Mouse (Mus musculus) midbrain, embryonic 14.5 days (tissue): Measurements from ENCODE around the gene Cbfa2t3. TPM values are rescaled to one million over a fixed set of nuclear protein-coding genes. Genes with fewer than 3 reads are reported as not detected.

Source experiments
- ATAC-seq: fragments of 200-750 bp; cut with Nextera tagmentation; 2 replicates; pipeline ENCODE4 v1.8.0; 2017; ENCODE audit warnings: moderate number of reproducible peaks, moderate library complexity; ENCODE audit not compliant: low FRiP score, low TSS enrichment
- DNase-seq: peaks from one replicate; pipeline ENCODE4 v3.0.0-alpha.2; 2015
- H3K27ac ChIP-seq: fragments of 300-500 bp; sonication (generic); replicated peaks from 2 replicates; pipeline ENCODE4 v1.5.1; 2014; ENCODE audit warnings: mild to moderate bottlenecking, low read depth, low read length, moderate library complexity
- H3K27me3 ChIP-seq: fragments of 300-500 bp; sonication (generic); 2 replicates; pipeline ENCODE4 v1.6.1; 2014; ENCODE audit warnings: low read length, control low read depth, mixed read lengths; ENCODE audit not compliant: control insufficient read depth, insufficient read depth
- H3K36me3 ChIP-seq: fragments of 300-500 bp; sonication (generic); 2 replicates; pipeline ENCODE4 v1.6.1; 2014; ENCODE audit warnings: low read length, control low read depth; ENCODE audit not compliant: control insufficient read depth, insufficient read depth
- H3K4me1 ChIP-seq: fragments of 300-500 bp; sonication (generic); 2 replicates; pipeline ENCODE4 v1.6.1; 2014; ENCODE audit warnings: mild to moderate bottlenecking, antibody characterized with exemption, low read length, control low read depth; ENCODE audit not compliant: control insufficient read depth, insufficient read depth
- H3K4me2 ChIP-seq: fragments of 300-500 bp; sonication (generic); 2 replicates; pipeline ENCODE4 v1.6.1; 2014; ENCODE audit warnings: mild to moderate bottlenecking, low read length, moderate library complexity
- H3K4me3 ChIP-seq: fragments of 300-500 bp; sonication (generic); replicated peaks from 2 replicates; pipeline ENCODE4 v1.5.1; 2014; ENCODE audit warnings: low read depth, low read length
- H3K9ac ChIP-seq: fragments of 300-500 bp; sonication (generic); replicated peaks from 2 replicates; pipeline ENCODE4 v1.6.1; 2014; ENCODE audit warnings: mild to moderate bottlenecking, low read length, moderate library complexity
- H3K9me3 ChIP-seq: fragments of 300-500 bp; sonication (generic); 2 replicates; pipeline ENCODE4 v1.6.1; 2016; ENCODE audit warnings: low read length, control low read depth, mixed read lengths; ENCODE audit not compliant: control insufficient read depth
- WGBS: fragments of 180-500 bp; shearing (Covaris S2); extraction: QIAGEN DNeasy Blood & Tissue Kit; methylation state at CpG from one replicate; pipeline ENCODE4 v1.1.7; 2014; 5-methylcytosine and 5-hydroxymethylcytosine counted together
- polyA plus RNA-seq: library from polyadenylated mRNA; unstranded; fragments of >200 nt; fragmentation: Nextera tagmentation; extraction: Ambion mirVana; gene quantifications from 2 replicates; pipeline ENCODE4 v1.2.1, GENCODE M21; 2014

Cbfa2t3 gene
- polyA plus RNA-seq, 1 experiment from 2014 or later, result 25.2 TPM

GRCm38 (mm10) chr8:122720811-122721640, 22.1 kb upstream of the Cbfa2t3 start:
- DNase-seq (peak; percentile 74), ATAC-seq (peak; percentile 62)
- 43% methylated on average over 14 of the region's 14 CpGs for WGBS
- Histone ChIP-seq H3K27me3 (no peaks in the 10 kb centered on the region), H3K36me3 (no peaks in the 10 kb centered on the region), H3K4me2 (peak overlapping the region; percentile 44), H3K9me3 (no peaks in the 10 kb centered on the region), H3K9ac (no peak overlapping the region; the same call in 1 of the 2 replicates), H3K27ac (peak overlapping the region; percentile 90), H3K4me1 (peaks cover 27% of the 10 kb centered on the region), H3K4me3 (no peak overlapping the region)

GRCm38 (mm10) chr8:122720070-122720729, 21.3 kb upstream of the Cbfa2t3 start:
- Histone ChIP-seq H3K36me3 (no peaks in the 10 kb centered on the region), H3K27ac (peak overlapping the region; percentile 90), H3K4me3 (no peak overlapping the region), H3K4me1 (peaks cover 27% of the 10 kb centered on the region), H3K9ac (peak overlapping the region; percentile 29; the same call in 1 of the 2 replicates), H3K4me2 (peak overlapping the region; percentile 44), H3K27me3 (no peaks in the 10 kb centered on the region), H3K9me3 (no peaks in the 10 kb centered on the region)
- peak; percentile 83 for ATAC-seq
- 7% methylated on average over 25 of the region's 25 CpGs for WGBS
- peak; percentile 90 for DNase-seq

GRCm38 (mm10) chr8:122719500-122720065, 20.7 kb upstream of the Cbfa2t3 start:
- DNase-seq (peak; percentile 53), ATAC-seq (peak; percentile 21)
- Histone ChIP-seq H3K4me2 (peak overlapping the region; percentile 44), H3K27ac (peak overlapping the region; percentile 90), H3K4me1 (peaks cover 27% of the 10 kb centered on the region), H3K9me3 (no peaks in the 10 kb centered on the region), H3K36me3 (no peaks in the 10 kb centered on the region), H3K4me3 (no peak overlapping the region), H3K9ac (peak overlapping the region; percentile 29; the same call in 1 of the 2 replicates), H3K27me3 (no peaks in the 10 kb centered on the region)
- WGBS, result 23% methylated on average over 7 of the region's 7 CpGs

GRCm38 (mm10) chr8:122718711-122719499, 20.0 kb upstream of the Cbfa2t3 start:
- ATAC-seq (no peak), DNase-seq (no peak)
- Histone ChIP-seq H3K9ac (no peak overlapping the region), H3K27ac (peak overlapping the region; percentile 90), H3K9me3 (no peaks in the 10 kb centered on the region), H3K4me3 (no peak overlapping the region), H3K36me3 (no peaks in the 10 kb centered on the region), H3K4me1 (peaks cover 27% of the 10 kb centered on the region), H3K4me2 (no peak overlapping the region), H3K27me3 (no peaks in the 10 kb centered on the region)
- WGBS, result 86% methylated on average over 14 of the region's 14 CpGs

- DNase-seq, result no peak
- no peak for ATAC-seq
These were observed 19.1 kb upstream of the Cbfa2t3 start for GRCm38 (mm10) chr8:122717869-122718509.

GRCm38 (mm10) chr8:122716566-122716965, 17.7 kb upstream of the Cbfa2t3 start:
- ATAC-seq, result no peak
- H3K9me3 ChIP-seq, result no peaks in the 10 kb centered on the region
- H3K36me3 ChIP-seq, result no peaks in the 10 kb centered on the region
- H3K4me1 ChIP-seq, result peaks cover 20% of the 10 kb centered on the region
- WGBS, result 76% methylated on average over 8 of the region's 8 CpGs
- H3K4me2 ChIP-seq, result no peak overlapping the region
- no peaks in the 10 kb centered on the region for H3K27me3 ChIP-seq
- H3K27ac ChIP-seq, result no peak overlapping the region
- DNase-seq, result no peak
- no peak overlapping the region; the same call in 1 of the 2 replicates for H3K9ac ChIP-seq
- no peak overlapping the region for H3K4me3 ChIP-seq

More at GRCm38 (mm10) chr8:122717869-122718509, 19.1 kb upstream of the Cbfa2t3 start:
- H3K27me3 ChIP-seq, result no peaks in the 10 kb centered on the region
- H3K9me3 ChIP-seq, result no peaks in the 10 kb centered on the region
- no peak overlapping the region for H3K9ac ChIP-seq
- no peak overlapping the region for H3K4me3 ChIP-seq
- no peak overlapping the region for H3K4me2 ChIP-seq
- peaks cover 27% of the 10 kb centered on the region for H3K4me1 ChIP-seq
- 0 out of 2 replicates have a peak overlapping the region, but pooled peaks have one; percentile 90 for H3K27ac ChIP-seq
- WGBS, result 86% methylated on average over 10 of the region's 10 CpGs
- no peaks in the 10 kb centered on the region for H3K36me3 ChIP-seq

- no peak overlapping the region for H3K4me3 ChIP-seq
- 93% methylated on average over 5 of the region's 5 CpGs for WGBS
- H3K9ac ChIP-seq, result no peak overlapping the region
- no peaks in the 10 kb centered on the region for H3K36me3 ChIP-seq
- no peaks in the 10 kb centered on the region for H3K27me3 ChIP-seq
- H3K9me3 ChIP-seq, result no peaks in the 10 kb centered on the region
- ATAC-seq (no peak), DNase-seq (no peak)
- H3K4me2 ChIP-seq, result no peak overlapping the region
- no peak overlapping the region for H3K27ac ChIP-seq
- 0 out of 2 replicates have a peak, but pooled peaks cover 3% of the 10 kb centered on the region for H3K4me1 ChIP-seq
These were observed 14.2 kb upstream of the Cbfa2t3 start for GRCm38 (mm10) chr8:122713157-122713518.
